Mouse (Mus musculus) bone marrow, adult 2 months (tissue): Measurements from ENCODE around the gene Dhx37.

ENCODE experiments used
- CTCF ChIP-seq: fragments of 200-500 bp; IDR thresholded peaks from 2 replicates; pipeline ENCODE4 v1.5.1; 2011; ENCODE audit warnings: low read length, control low read depth; ENCODE audit not compliant: control insufficient read depth, insufficient read depth
- POLR2A ChIP-seq: fragments of 200-500 bp; IDR thresholded peaks from 2 replicates; pipeline ENCODE4 v1.6.1; 2011; ENCODE audit warnings: low read depth, mild to moderate bottlenecking, control low read depth, low read length, borderline replicate concordance; ENCODE audit not compliant: control insufficient read depth

- TF ChIP-seq POLR2A (no peak), CTCF (no peak)
Measured at GRCm38 (mm10) chr5:125391609-125392008, 42.3 kb downstream of the Dhx37 start.
